Mouse (Mus musculus) monocyte, adult 59 days (primary cell): ENCODE data around the gene Atp2a2. TPM values are rescaled to one million over a fixed set of nuclear protein-coding genes. Genes with fewer than 3 reads are reported as not detected.

Source experiments
- total RNA-seq, 2 experiments: library from RNA; stranded (reverse); gene quantifications; one replicate each; pipeline ENCODE4 v1.2.4; 2023

The Atp2a2 gene
- total RNA-seq = 100 to 1,000 TPM; 102 to 110 TPM

DNA sequence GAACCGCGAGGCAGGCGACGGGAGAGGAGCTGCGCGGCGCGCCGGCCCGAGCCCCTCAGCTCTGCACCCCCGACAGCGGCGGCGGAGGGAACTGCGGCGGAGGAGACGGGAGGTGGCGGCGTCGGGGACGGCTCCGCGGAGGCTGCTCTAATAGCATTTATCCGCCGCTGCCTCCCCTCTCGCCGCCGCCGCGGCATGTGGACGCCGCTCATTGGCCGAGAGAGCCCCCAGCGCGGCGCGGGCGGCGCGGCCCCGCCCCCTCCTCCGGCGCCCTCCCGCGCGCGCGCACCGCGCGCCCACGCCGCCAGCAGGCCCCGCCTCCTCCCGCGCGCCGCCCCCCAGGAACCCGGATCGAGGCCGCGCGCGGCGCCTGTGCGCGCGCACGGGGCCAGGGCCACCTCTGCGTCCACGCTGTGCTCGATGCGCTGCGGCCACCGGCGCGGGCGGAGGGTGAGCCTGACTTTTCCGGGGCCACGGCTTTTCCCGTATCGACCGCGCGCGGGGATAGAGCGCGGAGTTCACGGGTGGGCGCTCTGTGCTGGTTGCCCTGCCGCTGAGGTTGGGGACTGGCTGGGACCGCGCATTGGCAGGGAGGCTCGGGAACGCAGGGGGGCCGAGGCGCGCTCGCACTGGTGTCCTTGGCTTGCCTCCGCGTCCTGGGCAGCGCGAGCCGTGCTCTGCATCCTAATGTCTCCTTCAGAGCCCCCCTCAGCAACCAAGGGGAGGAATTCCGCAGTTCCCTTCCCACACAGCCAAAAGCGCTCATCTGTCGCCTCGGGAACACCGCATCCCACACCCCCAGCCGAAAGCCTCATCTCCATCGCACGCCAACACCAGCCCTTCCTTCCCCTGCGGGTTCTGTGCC lies at the start of gene Atp2a2:
Atp2a2 (minus strand) TSS at position 149 of the 865 bp plus-strand sequence.

DNA sequence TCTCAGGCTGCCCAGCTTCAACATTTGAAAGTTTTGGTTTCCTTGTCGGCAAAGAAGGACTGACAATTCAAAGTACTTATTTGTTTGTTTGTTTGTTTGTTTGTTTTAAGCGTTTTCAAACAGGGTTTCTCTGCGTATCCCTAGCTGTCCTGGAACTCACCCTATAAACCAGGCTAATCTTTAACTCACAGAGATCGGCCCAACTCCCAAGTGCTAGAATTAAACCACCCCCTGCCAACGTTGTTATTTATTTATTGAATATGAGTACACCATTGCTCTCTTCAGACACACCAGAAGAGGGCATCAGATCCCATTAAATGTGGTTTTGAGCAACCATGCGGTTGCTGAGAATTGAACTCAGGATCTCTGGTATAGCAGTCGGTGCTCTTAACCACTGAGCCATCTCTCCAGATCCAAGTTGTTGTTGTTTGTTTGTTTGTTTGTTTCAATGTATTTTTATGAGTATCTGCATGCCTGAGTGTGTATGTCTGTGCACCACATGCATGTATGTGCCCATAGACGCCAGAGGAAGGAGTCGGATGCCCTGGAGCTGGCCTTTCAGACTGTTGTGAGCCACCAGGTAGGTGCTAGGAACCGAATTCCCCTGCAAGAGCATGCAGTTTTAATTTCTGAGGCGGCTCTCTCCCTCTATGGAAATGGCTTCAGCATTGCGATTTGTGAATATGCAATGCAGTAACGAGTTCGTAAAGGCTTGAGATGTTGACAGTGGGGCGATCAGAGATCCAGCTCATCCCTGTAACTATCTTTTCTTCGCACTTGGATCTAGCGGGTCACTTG lies 80.6 kb downstream of the Atp2a2 start, which contains the start of gene Anapc7:
Anapc7 (plus strand) TSS at position 423 of the 798 bp plus-strand sequence.

Other genes with a start within 250 kb of the Atp2a2 start
- 1 to 10 TPM; 4.6 to 5.1 TPM for gene Tctn1, start 237.8 kb downstream of the Atp2a2 start, total RNA-seq
- 10 to 100 TPM; 23.0 to 24.8 TPM for gene Pptc7, start 217.9 kb downstream of the Atp2a2 start, total RNA-seq
- gene Rad9b, start 148.0 kb downstream of the Atp2a2 start, total RNA-seq = 1 to 10 TPM; 1.0 to 1.6 TPM
- gene Vps29, start 147.9 kb downstream of the Atp2a2 start, total RNA-seq = 10 to 100 TPM; 75.8 to 77.1 TPM
- 10 to 100 TPM; 21.4 to 23.2 TPM for gene Gpn3, start 130.3 kb downstream of the Atp2a2 start, total RNA-seq
- 1 to 10 TPM; 3.7 to 4.6 TPM for gene Fam216a, start 129.9 kb downstream of the Atp2a2 start, total RNA-seq
- gene Arpc3, start 110.3 kb downstream of the Atp2a2 start, total RNA-seq = 100 to 1,000 TPM; 641 to 699 TPM
- gene Anapc7, start 80.5 kb downstream of the Atp2a2 start, total RNA-seq = 10 to 100 TPM; 21.3 to 24.6 TPM
- gene Ift81, start 112.3 kb upstream of the Atp2a2 start, total RNA-seq = 1 to 10 TPM; 1.4 to 1.6 TPM
- 10 to 100 TPM; 54.0 to 64.5 TPM for gene P2rx7, start 141.7 kb upstream of the Atp2a2 start, total RNA-seq
- gene P2rx4, start 205.3 kb upstream of the Atp2a2 start, total RNA-seq = 100 to 1,000 TPM; 103 to 115 TPM